Mouse (Mus musculus) layer of hippocampus, adult 9-10 months (tissue): ENCODE measurements at regions not wholly inside any gene's neighbourhood (a gene's known extent, or its start where the extent isn't known, plus 50 kb on each side); places are given as distances from the start of the nearest gene placed in this dataset.
A peak's percentile ranks its signal among the peaks of the same experiment; 100 is the strongest.
"Not testable (repeated sequence)": the region's sequence is repeated elsewhere in the genome, so short reads cannot be mapped to it uniquely, and the experiment has no call there.

Source experiments
- DNase-seq: peaks from one replicate; pipeline ENCODE4 v3.0.0; 2022; ENCODE audit warnings: low spot score

- DNase-seq = not testable (repeated sequence)
These were observed 51.8 kb downstream of the Teddm3 start for GRCm38 (mm10) chr16:21102033-21102432.

- DNase-seq = not testable (repeated sequence)
These were observed 53.7 kb downstream of the Teddm3 start for GRCm38 (mm10) chr16:21100126-21100525.

GRCm38 (mm10) chr16:21074779-21075148, 79.0 kb downstream of the Teddm3 start:
- DNase-seq = no peak

GRCm38 (mm10) chr16:21074082-21074778, 79.6 kb downstream of the Teddm3 start:
- not testable (repeated sequence) for DNase-seq

- DNase-seq = no peak
These were observed 93.6 kb downstream of the Teddm3 start for GRCm38 (mm10) chr16:21060211-21060610.

- DNase-seq = no peak
These were observed 99.0 kb downstream of the Teddm3 start for GRCm38 (mm10) chr16:21054772-21055171.

GRCm38 (mm10) chr16:21022087-21022486, 131.7 kb downstream of the Teddm3 start:
- not testable (repeated sequence) for DNase-seq

GRCm38 (mm10) chr16:21004871-21005270, 148.9 kb downstream of the Teddm3 start:
- DNase-seq = no peak

- no peak for DNase-seq
These were observed 152.7 kb downstream of the Teddm3 start for GRCm38 (mm10) chr16:21001126-21001525.

GRCm38 (mm10) chr16:20990524-20990923, 163.3 kb downstream of the Teddm3 start:
- DNase-seq = no peak

GRCm38 (mm10) chr16:20975406-20975805, 178.4 kb downstream of the Teddm3 start:
- no peak for DNase-seq

- DNase-seq = no peak
These were observed 181.4 kb downstream of the Teddm3 start for GRCm38 (mm10) chr16:20972442-20972841.

GRCm38 (mm10) chr16:20958905-20959304, 194.9 kb downstream of the Teddm3 start:
- DNase-seq = no peak

GRCm38 (mm10) chr16:20936722-20937121, 202.4 kb upstream of the Thpo start:
- no peak for DNase-seq

- not testable (repeated sequence) for DNase-seq
These were observed 200.5 kb upstream of the Thpo start for GRCm38 (mm10) chr16:20934846-20935245.

GRCm38 (mm10) chr16:20930003-20930402, 195.7 kb upstream of the Thpo start:
- not testable (repeated sequence) for DNase-seq

GRCm38 (mm10) chr16:20925776-20926175, 191.5 kb upstream of the Thpo start:
- not testable (repeated sequence) for DNase-seq

GRCm38 (mm10) chr16:20910864-20911263, 176.6 kb upstream of the Thpo start:
- DNase-seq = not testable (repeated sequence)

- DNase-seq = not testable (repeated sequence)
These were observed 174.4 kb upstream of the Thpo start for GRCm38 (mm10) chr16:20908467-20909351.

- DNase-seq = peak; percentile 33
These were observed 161.4 kb upstream of the Thpo start for GRCm38 (mm10) chr16:20895734-20896133.

GRCm38 (mm10) chr16:20871726-20872125, 137.4 kb upstream of the Thpo start:
- no peak for DNase-seq

- DNase-seq = no peak
These were observed 132.5 kb upstream of the Thpo start for GRCm38 (mm10) chr16:20866771-20867170.

- DNase-seq = no peak
These were observed 126.9 kb upstream of the Thpo start for GRCm38 (mm10) chr16:20861256-20861655.
